Mouse (Mus musculus): ENCODE results near the gene Zfp691. TPM values are rescaled to one million over a fixed set of nuclear protein-coding genes. Genes with fewer than 3 reads are reported as not detected.

Zfp691 gene
- polyA plus RNA-seq (2015; fragmentation: Nextera tagmentation; extraction: Ambion mirVana): 7.3 and 8.5 TPM in 2 replicates

- ATAC-seq (ENCODE audit: insufficient number of reproducible peaks, insufficient read depth, low FRiP score, low TSS enrichment, low read depth): peak; percentile 99
- under 1% methylated on average over 40 of the region's 40 CpGs for WGBS
- Histone ChIP-seq H3K9ac (peak within 1 kb of the TSS; percentile 88), H3K4me1 (peaks cover 18% of the 10 kb centered on the region), H3K36me3 (peaks cover 26% of the 10 kb centered on the region), H3K4me2 (peak within 1 kb of the TSS; percentile 79), H3K27me3 (no peaks in the 10 kb centered on the region), H3K4me3 (peak within 1 kb of the TSS; percentile 80), H3K9me3 (no peaks in the 10 kb centered on the region), H3K27ac (peak within 1 kb of the TSS; percentile 60)
These were observed at the start of gene Zfp691 for GRCm38 (mm10) chr4:119173851-119174453. Gene Zfp691 (minus strand): TSS chr4:119174195.

DNA sequence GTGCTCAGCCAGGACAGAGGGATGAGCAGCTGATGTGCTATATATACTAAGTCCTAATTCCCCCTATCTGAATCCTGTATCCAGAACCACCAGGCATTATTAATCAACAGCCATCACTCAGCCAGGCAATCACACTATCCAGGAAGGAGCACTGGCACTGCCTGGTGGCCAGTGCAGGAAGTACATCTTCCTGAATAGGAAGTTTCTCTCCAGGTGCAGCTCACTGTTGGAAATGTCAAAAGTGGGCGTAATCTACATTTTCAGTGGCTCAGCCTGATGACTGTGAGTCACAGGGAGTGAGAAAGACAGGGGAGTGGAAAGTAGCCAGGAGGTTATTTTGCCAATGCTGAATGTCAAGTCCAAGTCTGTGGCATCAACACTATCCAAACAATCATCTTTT is 49.7 kb upstream of the Zfp691 start:
- Histone ChIP-seq H3K9me3 (no peaks in the 10 kb centered on the region), H3K27ac (no peak overlapping the region), H3K4me2 (no peak overlapping the region), H3K4me1 (no peaks in the 10 kb centered on the region), H3K27me3 (no peaks in the 10 kb centered on the region), H3K9ac (no peak overlapping the region), H3K4me3 (no peak overlapping the region), H3K36me3 (peaks cover 61% of the 10 kb centered on the region)
- 89% methylated on average over 1 of the region's 1 CpGs for WGBS
- no peak for ATAC-seq (ENCODE audit: insufficient number of reproducible peaks, insufficient read depth, low FRiP score, low TSS enrichment, low read depth)

DNA sequence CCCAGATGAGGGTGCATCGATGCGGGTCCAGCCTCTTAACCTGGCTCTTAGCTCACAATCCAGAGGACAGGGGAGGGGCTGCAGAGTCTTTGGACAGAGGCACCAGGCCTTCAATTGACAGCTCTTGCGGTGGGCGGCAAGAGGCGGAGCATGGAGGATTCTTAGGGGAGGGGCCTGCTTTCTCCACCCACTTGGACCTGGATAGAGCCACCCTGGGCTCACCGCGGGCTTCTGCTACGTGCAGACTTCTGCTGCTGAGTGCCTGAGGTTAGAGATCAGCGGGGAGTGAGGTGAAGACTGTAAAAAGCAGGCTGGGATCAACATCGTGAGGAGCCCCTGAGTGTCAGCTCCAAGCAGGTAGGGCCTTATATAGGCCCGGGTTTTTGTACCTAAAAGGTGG is 44.2 kb upstream of the Zfp691 start, which contains the start of gene Tmem269:
Gene Tmem269 (minus strand): TSS at position 49 of the 400 bp plus-strand sequence.
- Histone ChIP-seq H3K4me1 (peaks cover 8% of the 10 kb centered on the region), H3K27me3 (no peaks in the 10 kb centered on the region), H3K4me2 (no peak within 1 kb of the TSS), H3K9me3 (no peaks in the 10 kb centered on the region), H3K9ac (no peak within 1 kb of the TSS), H3K27ac (no peak within 1 kb of the TSS), H3K4me3 (no peak within 1 kb of the TSS), H3K36me3 (peaks cover 9% of the 10 kb centered on the region)
- WGBS: 14% methylated on average over 11 of the region's 11 CpGs
- no peak for ATAC-seq (ENCODE audit: insufficient number of reproducible peaks, insufficient read depth, low FRiP score, low TSS enrichment, low read depth)

- Histone ChIP-seq H3K4me3 (no peak overlapping the region), H3K9me3 (no peaks in the 10 kb centered on the region), H3K4me1 (peaks cover 8% of the 10 kb centered on the region), H3K27me3 (no peaks in the 10 kb centered on the region), H3K9ac (no peak overlapping the region), H3K36me3 (no peaks in the 10 kb centered on the region), H3K27ac (no peak overlapping the region), H3K4me2 (no peak overlapping the region)
- no peak for ATAC-seq (ENCODE audit: insufficient number of reproducible peaks, insufficient read depth, low FRiP score, low TSS enrichment, low read depth)
- 75% methylated on average over 8 of the region's 8 CpGs for WGBS
These were observed 42.7 kb upstream of the Zfp691 start for GRCm38 (mm10) chr4:119216667-119217066.

DNA sequence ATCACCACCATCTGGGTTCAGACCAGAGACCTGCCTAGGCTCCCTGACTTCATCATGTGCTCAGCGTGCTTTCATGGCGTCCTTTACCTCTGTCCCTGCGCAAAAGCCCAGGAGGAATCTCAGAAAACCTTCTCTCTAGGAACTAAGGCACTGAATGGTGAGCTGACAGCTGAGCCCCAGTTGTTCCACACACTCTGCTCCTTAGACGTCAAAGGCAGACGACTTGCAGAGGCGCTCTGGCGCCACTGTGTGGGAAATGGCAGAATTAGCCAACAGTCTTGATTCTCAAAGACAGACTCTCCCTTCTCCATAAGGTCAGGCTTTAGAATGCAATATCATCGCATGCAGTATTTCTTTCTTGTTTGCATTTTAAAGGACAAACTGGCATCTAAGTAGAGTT is 30.7 kb upstream of the Zfp691 start:
- Histone ChIP-seq H3K27me3 (no peaks in the 10 kb centered on the region), H3K9me3 (no peaks in the 10 kb centered on the region), H3K4me2 (no peak overlapping the region), H3K4me3 (no peak overlapping the region), H3K4me1 (no peaks in the 10 kb centered on the region), H3K9ac (no peak overlapping the region), H3K27ac (no peak overlapping the region), H3K36me3 (peaks cover 20% of the 10 kb centered on the region)
- ATAC-seq (ENCODE audit: insufficient number of reproducible peaks, insufficient read depth, low FRiP score, low TSS enrichment, low read depth): no peak
- 12% methylated on average over 8 of the region's 8 CpGs for WGBS

GRCm38 (mm10) chr4:119198105-119198504 is 24.1 kb upstream of the Zfp691 start:
- Histone ChIP-seq H3K4me2 (no peak overlapping the region), H3K9ac (no peak overlapping the region), H3K4me1 (peaks cover 20% of the 10 kb centered on the region), H3K36me3 (peaks cover 37% of the 10 kb centered on the region), H3K9me3 (no peaks in the 10 kb centered on the region), H3K27ac (no peak overlapping the region), H3K4me3 (no peak overlapping the region), H3K27me3 (no peaks in the 10 kb centered on the region)
- ATAC-seq (ENCODE audit: insufficient number of reproducible peaks, insufficient read depth, low FRiP score, low TSS enrichment, low read depth): no peak
- 87% methylated on average over 6 of the region's 6 CpGs for WGBS

DNA sequence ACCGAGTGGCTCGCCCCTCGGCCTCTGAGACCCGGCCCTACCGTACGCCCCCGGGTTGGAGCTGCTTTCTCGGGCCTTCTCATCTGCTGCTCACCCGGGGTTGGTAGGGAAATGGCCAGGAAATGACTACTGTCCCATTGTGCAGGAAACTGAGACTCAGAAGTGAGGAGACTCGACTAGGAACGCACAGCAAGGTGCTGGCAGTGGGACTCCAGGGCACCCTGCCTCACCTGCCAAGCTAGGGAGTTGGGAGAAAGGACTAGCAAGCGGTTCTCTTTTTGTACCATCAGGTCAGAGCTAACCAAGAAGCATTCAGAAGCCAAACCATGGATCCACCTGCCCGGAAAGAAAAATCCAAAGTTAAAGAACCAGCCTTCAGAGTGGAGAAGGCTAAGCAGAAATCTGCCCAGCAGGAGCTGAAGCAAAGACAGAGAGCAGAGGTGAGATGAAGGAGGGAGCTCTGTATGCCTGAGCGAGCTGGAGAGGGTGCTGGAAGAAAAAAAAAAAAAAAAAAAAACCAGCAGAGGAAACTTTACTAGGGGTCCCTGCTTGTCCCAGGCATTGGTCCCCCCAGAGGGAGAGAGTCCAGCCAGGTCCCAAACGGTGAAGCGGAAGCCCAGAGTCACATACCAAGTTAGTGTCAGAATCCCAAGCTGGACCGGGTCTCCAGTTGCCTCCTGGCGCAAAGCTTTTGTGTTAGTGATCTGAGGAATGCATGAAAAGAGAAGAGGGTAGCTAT is 21.8 kb upstream of the Zfp691 start:
- Histone ChIP-seq H3K36me3 (peaks cover 23% of the 10 kb centered on the region), H3K9me3 (no peaks in the 10 kb centered on the region), H3K4me3 (peak overlapping the region; percentile 79), H3K4me2 (peak overlapping the region; percentile 64), H3K9ac (peak overlapping the region; percentile 91), H3K4me1 (peaks cover 20% of the 10 kb centered on the region), H3K27ac (peak overlapping the region; percentile 91), H3K27me3 (no peaks in the 10 kb centered on the region)
- WGBS: 5% methylated on average over 18 of the region's 18 CpGs
- no peak for ATAC-seq (ENCODE audit: insufficient number of reproducible peaks, insufficient read depth, low FRiP score, low TSS enrichment, low read depth)

DNA sequence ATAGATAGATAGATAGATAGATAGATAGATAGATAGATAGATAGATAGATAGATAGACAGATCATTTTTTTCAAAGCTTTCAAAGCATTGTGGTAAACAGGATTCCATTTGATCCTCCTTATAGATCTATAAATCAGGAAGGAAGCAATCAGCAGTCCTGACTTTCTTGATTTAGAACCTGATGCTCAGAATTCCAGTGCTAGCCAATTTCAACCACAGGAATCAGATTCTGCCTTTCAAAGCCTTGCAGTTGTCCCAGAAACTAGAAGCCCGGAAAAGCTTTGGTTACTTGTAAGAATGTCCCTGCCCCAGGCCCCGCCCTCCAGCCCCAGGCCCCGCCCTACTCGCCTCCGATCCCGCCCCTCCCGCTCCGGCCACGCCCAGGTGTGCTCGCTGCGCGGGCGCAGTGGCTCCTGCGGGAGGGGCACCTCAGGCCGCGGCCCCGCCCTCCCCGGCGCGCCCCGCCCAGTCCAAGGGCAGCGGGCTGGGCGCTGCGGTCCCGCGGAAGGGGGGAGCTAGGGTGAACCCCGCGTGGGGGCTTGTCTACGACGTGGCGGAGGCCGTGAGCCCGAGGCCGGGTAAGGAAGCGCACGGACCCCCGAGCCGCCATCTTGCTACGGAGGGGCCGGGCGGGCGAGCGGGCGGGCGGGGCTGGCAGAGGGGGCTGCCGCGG is 21.1 kb upstream of the Zfp691 start, which contains the start of gene Svbp:
Gene Svbp (plus strand): TSS at position 398 of the 673 bp plus-strand sequence.
- Histone ChIP-seq H3K27ac (peak within 1 kb of the TSS; percentile 91), H3K27me3 (no peaks in the 10 kb centered on the region), H3K9me3 (no peaks in the 10 kb centered on the region), H3K4me3 (peak within 1 kb of the TSS; percentile 79), H3K9ac (peak within 1 kb of the TSS; percentile 91), H3K4me2 (peak within 1 kb of the TSS; percentile 64), H3K36me3 (peaks cover 17% of the 10 kb centered on the region), H3K4me1 (peaks cover 20% of the 10 kb centered on the region)
- 0% methylated on average over 47 of the region's 47 CpGs for WGBS
- ATAC-seq (ENCODE audit: insufficient number of reproducible peaks, insufficient read depth, low FRiP score, low TSS enrichment, low read depth): peak; percentile 91

DNA sequence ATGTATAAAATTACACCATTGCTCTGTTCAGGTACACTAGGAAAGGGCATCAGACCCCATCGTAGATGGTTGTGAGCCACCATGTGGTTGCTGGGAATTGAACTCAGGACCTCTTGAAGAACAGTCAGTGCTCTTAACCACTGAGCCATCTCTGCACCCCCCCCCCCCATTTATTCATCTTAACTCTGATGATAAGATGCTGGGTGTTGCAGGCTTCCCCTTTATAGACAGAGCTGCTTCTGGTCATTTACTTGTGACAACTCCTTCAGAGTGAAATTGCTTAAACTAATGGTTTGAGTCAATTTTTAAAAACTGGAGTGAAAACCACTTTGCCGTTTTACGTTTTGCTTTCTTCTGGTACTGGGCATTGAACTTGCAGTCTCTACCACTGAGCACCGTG is 18.8 kb upstream of the Zfp691 start:
- Histone ChIP-seq H3K4me2 (no peak overlapping the region), H3K27me3 (0 out of 2 replicates have a peak, but pooled peaks cover 7% of the 10 kb centered on the region), H3K9me3 (no peaks in the 10 kb centered on the region), H3K27ac (no peak overlapping the region), H3K4me3 (no peak overlapping the region), H3K9ac (no peak overlapping the region), H3K4me1 (peaks cover 16% of the 10 kb centered on the region), H3K36me3 (peaks cover 4% of the 10 kb centered on the region)
- no peak for ATAC-seq (ENCODE audit: insufficient number of reproducible peaks, insufficient read depth, low FRiP score, low TSS enrichment, low read depth)
- 90% methylated on average over 4 of the region's 4 CpGs for WGBS

GRCm38 (mm10) chr4:119191273-119191672 is 17.3 kb upstream of the Zfp691 start:
- 68% methylated on average over 3 of the region's 3 CpGs for WGBS
- ATAC-seq (ENCODE audit: insufficient number of reproducible peaks, insufficient read depth, low FRiP score, low TSS enrichment, low read depth): no peak
- H3K9ac ChIP-seq: no peak overlapping the region
- H3K4me2 ChIP-seq: no peak overlapping the region
- no peaks in the 10 kb centered on the region for H3K36me3 ChIP-seq
- H3K27ac ChIP-seq: no peak overlapping the region
- 0 out of 2 replicates have a peak, but pooled peaks cover 7% of the 10 kb centered on the region for H3K27me3 ChIP-seq
- H3K9me3 ChIP-seq: no peaks in the 10 kb centered on the region
- peaks cover 3% of the 10 kb centered on the region for H3K4me1 ChIP-seq
- H3K4me3 ChIP-seq: no peak overlapping the region

- no peaks in the 10 kb centered on the region for H3K9me3 ChIP-seq
- WGBS: 83% methylated on average over 8 of the region's 8 CpGs
- ATAC-seq (ENCODE audit: insufficient number of reproducible peaks, insufficient read depth, low FRiP score, low TSS enrichment, low read depth): no peak
- H3K27me3 ChIP-seq: 0 out of 2 replicates have a peak, but pooled peaks cover 7% of the 10 kb centered on the region
- H3K4me3 ChIP-seq: no peak overlapping the region
- H3K27ac ChIP-seq: no peak overlapping the region
- H3K36me3 ChIP-seq: no peaks in the 10 kb centered on the region
- no peak overlapping the region for H3K9ac ChIP-seq
- no peaks in the 10 kb centered on the region for H3K4me1 ChIP-seq
- no peak overlapping the region for H3K4me2 ChIP-seq
These were observed 16.6 kb upstream of the Zfp691 start for GRCm38 (mm10) chr4:119190618-119191017.
